Mouse (Mus musculus) liver, embryonic 11.5 days (tissue): ENCODE results near the gene Mrps34. TPM values are rescaled to one million over a fixed set of nuclear protein-coding genes. Genes with fewer than 3 reads are reported as not detected.
A peak's percentile ranks its signal among the peaks of the same experiment; 100 is the strongest.
"Not testable (repeated sequence)": the region's sequence is repeated elsewhere in the genome, so short reads cannot be mapped to it uniquely, and the experiment has no call there.

Experiments used
- ATAC-seq: fragments of 200-750 bp; cut with Nextera tagmentation; replicated peaks from 2 replicates; pipeline ENCODE4 v1.8.0; 2017; ENCODE audit warnings: moderate number of reproducible peaks, mild to moderate bottlenecking, moderate TSS enrichment, moderate library complexity; ENCODE audit not compliant: low FRiP score
- DNase-seq: peaks from one replicate; pipeline ENCODE4 v3.0.0-alpha.2; 2017; ENCODE audit warnings: low spot score
- H3K27ac ChIP-seq: fragments of 300-500 bp; sonication (generic); 2 replicates; pipeline ENCODE4 v1.5.1; 2014; ENCODE audit warnings: mild to moderate bottlenecking, low read depth, low read length, control low read depth
- H3K27me3 ChIP-seq: fragments of 300-500 bp; sonication (generic); replicated peaks from 2 replicates; pipeline ENCODE4 v1.6.1; 2014; ENCODE audit warnings: low read length, mixed read lengths; ENCODE audit not compliant: control insufficient read depth, insufficient read depth
- H3K36me3 ChIP-seq: fragments of 300-500 bp; sonication (generic); 2 replicates; pipeline ENCODE4 v1.6.1; 2014; ENCODE audit warnings: mild to moderate bottlenecking, low read length, moderate library complexity, mixed read lengths; ENCODE audit not compliant: control insufficient read depth, insufficient read depth
- H3K4me1 ChIP-seq: fragments of 300-500 bp; sonication (generic); replicated peaks from 2 replicates; pipeline ENCODE4 v1.6.1; 2014; ENCODE audit warnings: low read length, mixed read lengths; ENCODE audit not compliant: control insufficient read depth, insufficient read depth
- H3K4me2 ChIP-seq: fragments of 300-500 bp; sonication (generic); 2 replicates; pipeline ENCODE4 v1.6.1; 2014; ENCODE audit warnings: mild to moderate bottlenecking, control low read depth, moderate library complexity
- H3K4me3 ChIP-seq: fragments of 300-500 bp; sonication (generic); 2 replicates; pipeline ENCODE4 v1.5.1; 2014; ENCODE audit warnings: low read depth, low read length, control low read depth
- H3K9ac ChIP-seq: fragments of 300-500 bp; sonication (generic); 2 replicates; pipeline ENCODE4 v1.6.1; 2014; ENCODE audit warnings: low read depth, low read length, control low read depth
- H3K9me3 ChIP-seq: fragments of 300-500 bp; sonication (generic); 2 replicates; pipeline ENCODE4 v1.6.1; 2016; ENCODE audit warnings: low read length, inconsistent platforms, mixed read lengths; ENCODE audit not compliant: control insufficient read depth
- WGBS: fragments of 180-500 bp; shearing (Covaris S2); extraction: QIAGEN DNeasy Blood & Tissue Kit; methylation state at CpG from one replicate; pipeline ENCODE4 v1.1.7; 2014; 5-methylcytosine and 5-hydroxymethylcytosine counted together
- polyA plus RNA-seq: library from polyadenylated mRNA; unstranded; fragments of >200 nt; fragmentation: Nextera tagmentation; extraction: Ambion mirVana; gene quantifications from 2 replicates; pipeline ENCODE4 v1.2.1, GENCODE M21; 2014

Gene Mrps34
- polyA plus RNA-seq, 1 experiment from 2014 or later, result 129 TPM

DNA sequence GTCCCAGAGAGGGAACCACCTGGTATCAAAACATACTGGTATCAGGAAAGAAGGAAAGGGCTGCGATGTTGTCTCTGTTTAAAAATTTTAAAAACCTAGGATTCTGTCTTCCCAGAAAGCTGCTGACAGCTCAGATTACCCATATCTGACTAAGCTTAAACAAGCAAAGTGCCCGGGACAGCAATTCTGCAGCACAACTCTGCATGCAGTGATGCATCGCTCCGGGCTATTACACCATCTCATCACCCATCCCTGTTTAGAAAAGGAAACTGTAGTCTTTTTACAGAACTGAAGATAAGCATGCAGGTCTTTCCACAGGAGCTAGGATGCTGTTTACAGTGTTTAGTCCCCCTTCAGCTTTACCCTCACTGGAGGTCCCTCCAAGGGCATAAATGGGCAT, 40.0 kb downstream of the Mrps34 start:
- H3K27ac ChIP-seq, result peak overlapping the region; percentile 11; the same call in 1 of the 2 replicates
- H3K27me3 ChIP-seq, result no peaks in the 10 kb centered on the region
- no peak for ATAC-seq
- DNase-seq, result no peak
- peaks cover 5% of the 10 kb centered on the region; the same call in 1 of the 2 replicates for H3K36me3 ChIP-seq
- 72% methylated on average over 4 of the region's 4 CpGs for WGBS
- peak overlapping the region; percentile 80 for H3K9ac ChIP-seq
- peak overlapping the region; percentile 97 for H3K4me3 ChIP-seq
- no peaks in the 10 kb centered on the region for H3K9me3 ChIP-seq
- H3K4me2 ChIP-seq, result peak overlapping the region; percentile 90
- peaks cover 24% of the 10 kb centered on the region for H3K4me1 ChIP-seq

DNA sequence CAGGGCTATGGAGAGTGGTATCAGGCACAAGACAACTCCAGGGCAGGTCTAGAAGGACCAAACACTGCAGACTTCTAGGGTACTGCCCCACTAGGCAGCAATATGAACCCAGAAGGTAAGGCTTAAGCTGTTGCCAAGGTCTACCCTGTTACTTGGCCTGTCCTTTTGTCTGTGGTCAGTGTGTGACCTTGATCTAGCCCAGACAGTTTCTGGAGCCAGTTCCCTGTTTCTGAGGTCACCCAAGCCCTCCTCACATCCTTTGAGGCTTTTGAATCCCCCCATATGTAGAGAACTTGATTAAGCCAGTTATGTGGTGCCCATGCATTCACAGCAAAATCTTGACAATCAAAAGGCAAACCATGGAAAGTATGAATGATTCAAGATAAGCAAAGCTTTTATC, 40.8 kb downstream of the Mrps34 start:
- ATAC-seq, result no peak
- Histone ChIP-seq H3K36me3 (peaks cover 5% of the 10 kb centered on the region; the same call in 1 of the 2 replicates), H3K9me3 (no peaks in the 10 kb centered on the region), H3K9ac (peak overlapping the region; percentile 80), H3K4me2 (peak overlapping the region; percentile 90), H3K27me3 (no peaks in the 10 kb centered on the region), H3K4me3 (peak overlapping the region; percentile 97), H3K27ac (no peak overlapping the region), H3K4me1 (peaks cover 24% of the 10 kb centered on the region)
- DNase-seq, result no peak

DNA sequence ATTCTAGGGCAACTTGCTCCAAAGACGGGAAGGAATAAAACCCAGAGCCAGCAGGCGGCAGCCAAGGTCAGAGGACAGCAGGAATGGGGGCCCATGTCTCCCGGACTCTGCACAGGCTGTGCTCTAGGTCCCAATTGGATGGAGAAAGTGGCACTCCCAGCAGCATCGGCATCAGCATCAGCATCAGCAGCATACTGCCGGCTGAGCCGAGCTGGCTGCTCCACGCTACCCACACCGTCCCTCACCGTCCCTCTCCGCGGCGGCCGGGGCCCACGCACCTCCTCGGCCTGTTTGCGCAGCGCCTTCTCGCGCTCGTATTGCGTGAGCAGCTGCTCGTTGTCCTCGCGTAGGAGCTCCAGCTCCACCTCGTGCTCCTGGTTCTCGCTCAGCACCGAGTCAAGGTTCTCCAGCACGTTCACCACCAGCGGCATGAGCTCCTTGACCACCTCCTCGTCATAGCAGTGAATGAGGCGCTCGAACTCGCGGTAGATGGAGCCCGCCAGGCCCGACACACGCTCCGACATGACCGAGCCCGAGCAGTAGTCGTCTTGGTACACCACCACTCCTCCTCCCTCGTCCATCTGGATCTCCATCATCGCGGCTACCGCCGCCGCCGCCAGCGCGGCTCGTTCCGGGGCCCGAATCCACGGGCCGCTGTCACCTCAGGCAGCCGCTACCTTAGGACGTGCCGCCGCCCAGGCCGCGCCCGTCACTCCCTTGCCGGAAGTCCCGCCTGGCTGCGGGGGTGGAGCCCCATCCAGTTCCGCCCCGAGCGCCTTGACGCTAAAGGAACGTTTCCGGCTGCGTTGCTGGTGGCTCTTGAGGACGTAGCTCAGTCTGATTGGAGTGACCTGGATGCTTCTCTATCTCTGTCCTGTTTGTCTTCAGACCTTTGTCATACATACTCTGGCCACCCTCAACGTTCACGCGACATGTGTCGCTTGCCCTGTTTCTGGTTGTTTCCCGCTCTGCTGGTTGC, 41.6 kb downstream of the Mrps34 start, which contains the start of gene Mapk8ip3:
Gene Mapk8ip3, minus strand, starts transcription at position 719 of the 979 bp plus-strand sequence.
- ATAC-seq, result peak; percentile 98
- peaks cover 5% of the 10 kb centered on the region; the same call in 1 of the 2 replicates for H3K36me3 ChIP-seq
- H3K27me3 ChIP-seq, result no peaks in the 10 kb centered on the region
- H3K9me3 ChIP-seq, result no peaks in the 10 kb centered on the region
- peak within 1 kb of the TSS; percentile 80 for H3K9ac ChIP-seq
- peak within 1 kb of the TSS; percentile 97 for H3K4me3 ChIP-seq
- H3K4me1 ChIP-seq, result peaks cover 24% of the 10 kb centered on the region
- DNase-seq, result peak; percentile 96
- H3K4me2 ChIP-seq, result peak within 1 kb of the TSS; percentile 90
- WGBS, result under 1% methylated on average over 78 of the region's 78 CpGs
- H3K27ac ChIP-seq, result peak within 1 kb of the TSS; percentile 68

DNA sequence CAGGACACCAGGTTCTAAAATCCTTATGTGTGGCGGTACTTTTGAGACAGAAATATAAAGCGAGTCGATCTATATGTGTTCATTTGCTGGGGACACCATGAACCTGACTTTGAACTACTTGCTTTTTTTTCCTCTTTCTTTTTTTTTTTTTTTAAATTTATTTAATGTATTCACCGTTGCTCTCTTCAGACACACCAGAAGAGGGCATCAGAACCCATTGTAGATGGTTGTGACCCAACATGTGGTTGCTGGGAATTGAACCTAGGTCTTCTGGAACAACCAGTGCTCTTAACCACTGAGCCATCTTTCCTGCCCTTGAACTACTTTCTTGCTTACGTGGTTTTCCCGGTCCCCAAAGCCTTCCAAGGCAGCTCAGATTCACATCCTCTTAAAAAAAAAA, 42.4 kb downstream of the Mrps34 start:
- peak overlapping the region; percentile 68 for H3K27ac ChIP-seq
- DNase-seq (no peak), ATAC-seq (no peak)
- H3K9me3 ChIP-seq, result no peaks in the 10 kb centered on the region
- H3K4me2 ChIP-seq, result peak overlapping the region; percentile 90
- H3K36me3 ChIP-seq, result peaks cover 3% of the 10 kb centered on the region; the same call in 1 of the 2 replicates
- WGBS, result 46% methylated on average over 6 of the region's 6 CpGs
- peaks cover 24% of the 10 kb centered on the region for H3K4me1 ChIP-seq
- H3K9ac ChIP-seq, result peak overlapping the region; percentile 80
- no peaks in the 10 kb centered on the region for H3K27me3 ChIP-seq
- peak overlapping the region; percentile 97 for H3K4me3 ChIP-seq

DNA sequence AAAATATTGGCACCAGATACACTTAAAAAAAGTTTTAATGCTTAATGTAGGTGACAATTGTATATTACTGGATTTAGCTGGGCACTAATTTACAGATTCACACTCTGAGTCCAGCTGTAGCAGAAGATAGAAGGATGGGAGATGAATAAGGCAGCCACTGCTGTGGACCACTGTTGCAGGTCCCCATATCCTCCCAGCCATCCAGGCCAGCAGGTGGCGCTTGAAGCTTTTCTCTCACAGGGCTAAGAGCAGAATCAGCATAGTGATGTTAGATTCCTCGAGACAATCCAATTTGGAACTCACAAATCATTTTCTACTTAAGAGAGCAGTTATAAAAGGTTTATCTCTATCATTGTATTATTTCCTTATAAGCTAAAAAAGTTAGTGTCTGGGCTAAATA, 47.5 kb downstream of the Mrps34 start:
- not testable (repeated sequence) for H3K27ac ChIP-seq, H3K9me3 ChIP-seq, DNase-seq, H3K4me2 ChIP-seq, H3K27me3 ChIP-seq, H3K4me1 ChIP-seq, H3K9ac ChIP-seq, H3K4me3 ChIP-seq
- 24% methylated on average over 2 of the region's 2 CpGs for WGBS
- ATAC-seq, result 0 out of 2 replicates have a peak, but pooled peaks have one; percentile 47
- H3K36me3 ChIP-seq, result peaks cover 19% of the 10 kb centered on the region

DNA sequence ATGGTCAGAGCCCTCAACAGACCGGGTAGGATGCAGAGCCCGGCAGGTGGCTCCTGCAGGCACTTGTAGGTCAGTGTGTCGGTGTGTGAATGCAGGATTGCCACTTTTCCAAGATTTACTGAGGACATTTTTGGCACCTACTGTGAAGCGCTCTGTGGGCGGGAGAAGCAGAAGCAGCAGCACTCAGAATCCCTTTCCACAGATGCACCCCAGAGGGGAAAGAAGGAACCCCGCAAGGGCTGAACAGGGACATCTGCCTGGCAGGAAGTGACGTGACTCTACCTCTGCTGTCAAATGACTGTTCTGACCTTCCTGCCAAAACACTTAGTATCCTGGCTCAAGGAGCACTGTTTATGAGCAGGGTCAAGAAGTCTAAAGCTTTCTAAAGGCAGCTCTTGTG, 48.1 kb downstream of the Mrps34 start:
- no peak overlapping the region for H3K27ac ChIP-seq
- H3K36me3 ChIP-seq, result peaks cover 21% of the 10 kb centered on the region
- 87% methylated on average over 7 of the region's 7 CpGs for WGBS

DNA sequence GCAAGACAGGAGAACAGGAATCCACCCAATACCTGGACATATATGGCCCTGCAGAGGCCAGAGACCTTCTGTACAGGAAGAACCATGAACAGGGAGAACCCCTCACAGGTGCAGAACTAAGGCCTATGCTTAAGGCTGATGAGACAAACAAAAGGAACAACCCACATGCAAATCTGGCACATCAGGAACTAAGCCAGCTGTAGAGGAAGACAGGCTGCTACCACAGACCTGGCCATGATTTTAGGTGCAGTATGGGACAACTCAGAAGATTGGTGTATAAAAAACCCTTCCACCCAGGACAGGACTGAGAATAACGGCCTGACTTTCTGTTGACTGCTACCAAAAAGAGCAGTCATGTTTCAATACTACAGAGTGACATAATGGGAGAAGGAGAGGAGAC, 48.7 kb downstream of the Mrps34 start:
- H3K4me3 ChIP-seq, H3K4me1 ChIP-seq, DNase-seq, H3K27ac ChIP-seq, H3K9ac ChIP-seq, H3K27me3 ChIP-seq, H3K9me3 ChIP-seq, ATAC-seq, H3K4me2 ChIP-seq: not testable (repeated sequence)
- H3K36me3 ChIP-seq, result peaks cover 21% of the 10 kb centered on the region
- WGBS, result 89% methylated on average over 1 of the region's 1 CpGs

More for the DNA sequence above, 48.1 kb downstream of the Mrps34 start:
- H3K4me1 ChIP-seq, result no peaks in the 10 kb centered on the region
- DNase-seq, result no peak
- H3K4me3 ChIP-seq, result no peak overlapping the region
- no peaks in the 10 kb centered on the region for H3K27me3 ChIP-seq
- no peak overlapping the region for H3K4me2 ChIP-seq
- no peaks in the 10 kb centered on the region for H3K9me3 ChIP-seq
- ATAC-seq, result no peak
- H3K9ac ChIP-seq, result no peak overlapping the region
